Mouse (Mus musculus) embryonic facial prominence, embryonic 11.5 days (tissue): ENCODE measurements around the gene Skap1. TPM values are rescaled to one million over a fixed set of nuclear protein-coding genes. Genes with fewer than 3 reads are reported as not detected.

ENCODE experiments used
- ATAC-seq: fragments of 200-750 bp; cut with Nextera tagmentation; replicated peaks from 2 replicates; pipeline ENCODE4 v1.8.0; 2017; ENCODE audit warnings: low read depth; ENCODE audit not compliant: insufficient number of reproducible peaks, low FRiP score, low TSS enrichment
- DNase-seq: peaks from one replicate; pipeline ENCODE4 v3.0.0-alpha.2; 2015; ENCODE audit warnings: low spot score
- H3K27ac ChIP-seq: fragments of 300-500 bp; sonication (generic); replicated peaks from 2 replicates; pipeline ENCODE4 v1.5.1; 2014; ENCODE audit warnings: mild to moderate bottlenecking, low read depth, low read length, control low read depth
- H3K27me3 ChIP-seq: fragments of 300-500 bp; sonication (generic); 2 replicates; pipeline ENCODE4 v1.6.1; 2014; ENCODE audit warnings: mild to moderate bottlenecking, low read length, moderate library complexity, mixed read lengths; ENCODE audit not compliant: control insufficient read depth, insufficient read depth
- H3K36me3 ChIP-seq: fragments of 300-500 bp; sonication (generic); replicated peaks from 2 replicates; pipeline ENCODE4 v1.6.1; 2014; ENCODE audit warnings: low read depth, mild to moderate bottlenecking, low read length, moderate library complexity, mixed read lengths; ENCODE audit not compliant: control insufficient read depth, insufficient read depth
- H3K4me1 ChIP-seq: fragments of 300-500 bp; sonication (generic); 2 replicates; pipeline ENCODE4 v1.6.1; 2014; ENCODE audit warnings: low read length, mixed read lengths; ENCODE audit not compliant: control insufficient read depth, insufficient read depth
- H3K4me2 ChIP-seq: fragments of 300-500 bp; sonication (generic); 2 replicates; pipeline ENCODE4 v1.6.1; 2014; ENCODE audit warnings: low read depth, mild to moderate bottlenecking, control low read depth, low read length, moderate library complexity
- H3K4me3 ChIP-seq: fragments of 300-500 bp; sonication (generic); 2 replicates; pipeline ENCODE4 v1.5.1; 2014; ENCODE audit warnings: low read depth, low read length, control low read depth
- H3K9ac ChIP-seq: fragments of 300-500 bp; sonication (generic); replicated peaks from 2 replicates; pipeline ENCODE4 v1.6.1; 2014; ENCODE audit warnings: mild to moderate bottlenecking, control low read depth, low read length
- H3K9me3 ChIP-seq: fragments of 300-500 bp; sonication (generic); replicated peaks from 2 replicates; pipeline ENCODE4 v1.6.1; 2016; ENCODE audit warnings: mild to moderate bottlenecking, low read length, inconsistent platforms, mixed read lengths; ENCODE audit not compliant: control insufficient read depth
- WGBS: fragments of 180-500 bp; shearing (Covaris S2); extraction: QIAGEN DNeasy Blood & Tissue Kit; methylation state at CpG from one replicate; pipeline ENCODE4 v1.1.7; 2014; 5-methylcytosine and 5-hydroxymethylcytosine counted together
- polyA plus RNA-seq: library from polyadenylated mRNA; unstranded; fragments of >200 nt; fragmentation: Nextera tagmentation; extraction: Ambion mirVana; gene quantifications from 2 replicates; pipeline ENCODE4 v1.2.1, GENCODE M21; 2014

The Skap1 gene
- polyA plus RNA-seq, 1 experiment from 2014 or later, result 0.43 TPM

DNA sequence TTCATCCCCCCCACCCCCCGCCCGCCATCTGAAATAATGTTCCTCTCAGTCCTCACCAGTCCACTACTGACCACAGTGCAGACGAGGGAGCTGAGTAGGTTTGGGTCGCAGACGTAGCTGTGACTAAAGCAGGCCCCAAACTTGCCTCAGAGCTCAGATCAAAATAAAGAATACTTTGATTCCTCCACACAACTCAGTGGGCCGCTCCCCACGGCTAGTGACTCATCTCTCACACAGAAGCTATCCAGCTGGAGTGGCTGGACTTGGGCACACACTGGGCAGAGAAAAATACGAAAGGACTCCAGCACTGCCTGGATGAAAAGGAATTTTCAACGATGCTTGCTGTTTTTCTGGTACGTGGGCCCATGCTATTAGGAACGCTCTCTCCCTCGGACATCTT is 302.2 kb downstream of the Skap1 start:
- no peak overlapping the region for H3K9ac ChIP-seq
- no peak for ATAC-seq
- no peak for DNase-seq
- H3K4me2 ChIP-seq, result no peak overlapping the region
- WGBS, result 83% methylated on average over 12 of the region's 12 CpGs
- no peaks in the 10 kb centered on the region for H3K4me1 ChIP-seq
- no peak overlapping the region for H3K27ac ChIP-seq
- no peaks in the 10 kb centered on the region; the same call in 1 of the 2 replicates for H3K36me3 ChIP-seq
- H3K27me3 ChIP-seq, result no peaks in the 10 kb centered on the region
- H3K9me3 ChIP-seq, result no peaks in the 10 kb centered on the region
- no peak overlapping the region for H3K4me3 ChIP-seq

DNA sequence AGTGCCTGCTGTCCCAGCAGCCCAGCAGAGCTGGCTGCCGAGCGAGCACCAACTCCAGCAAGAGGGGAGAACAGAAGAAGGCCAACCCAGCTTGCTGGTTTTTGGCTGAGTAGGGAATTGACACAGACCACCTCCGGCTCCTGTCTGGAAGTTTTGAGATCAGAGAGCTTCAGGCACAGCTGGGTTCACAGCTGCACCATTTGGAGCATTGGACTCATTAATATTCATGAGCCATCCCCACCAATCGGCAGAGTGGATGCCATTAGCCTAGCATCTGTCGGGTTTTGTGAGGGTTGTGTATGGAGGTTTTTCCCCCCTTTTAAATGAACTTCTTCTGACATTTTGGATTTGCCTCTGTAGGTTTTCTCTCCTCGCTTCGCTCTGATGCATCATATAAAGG is 302.7 kb downstream of the Skap1 start:
- no peaks in the 10 kb centered on the region for H3K27me3 ChIP-seq
- H3K9ac ChIP-seq, result no peak overlapping the region
- DNase-seq, result peak; percentile 26
- H3K27ac ChIP-seq, result no peak overlapping the region
- no peaks in the 10 kb centered on the region for H3K4me1 ChIP-seq
- H3K4me2 ChIP-seq, result no peak overlapping the region
- no peaks in the 10 kb centered on the region for H3K9me3 ChIP-seq
- no peak for ATAC-seq
- H3K36me3 ChIP-seq, result no peaks in the 10 kb centered on the region; the same call in 1 of the 2 replicates
- no peak overlapping the region for H3K4me3 ChIP-seq
- 50% methylated on average over 7 of the region's 7 CpGs for WGBS

DNA sequence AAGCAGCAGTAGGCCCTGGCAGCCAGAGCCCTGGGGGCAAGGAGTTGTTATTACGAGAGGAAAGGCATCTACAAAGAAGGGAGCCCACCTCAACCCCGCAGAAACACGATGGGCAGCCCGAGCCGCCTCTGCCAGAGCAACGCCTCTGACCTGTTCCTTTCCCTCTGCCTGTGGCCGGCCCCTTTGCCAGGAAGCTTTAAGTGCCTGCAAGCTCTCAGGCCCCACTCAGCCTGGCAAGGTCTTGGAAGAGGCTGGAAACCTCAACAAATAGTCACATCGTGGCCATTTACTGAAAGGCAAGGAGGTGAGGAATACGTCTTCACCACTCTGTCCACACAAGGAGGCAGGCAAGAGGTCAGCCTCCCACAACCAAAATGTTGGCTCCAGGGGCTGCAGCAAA is 303.8 kb downstream of the Skap1 start:
- H3K36me3 ChIP-seq, result no peaks in the 10 kb centered on the region; the same call in 1 of the 2 replicates
- no peaks in the 10 kb centered on the region for H3K9me3 ChIP-seq
- no peak overlapping the region for H3K27ac ChIP-seq
- no peak overlapping the region for H3K9ac ChIP-seq
- ATAC-seq (no peak), DNase-seq (no peak)
- no peaks in the 10 kb centered on the region for H3K4me1 ChIP-seq
- no peak overlapping the region for H3K4me2 ChIP-seq
- no peak overlapping the region for H3K4me3 ChIP-seq
- no peaks in the 10 kb centered on the region for H3K27me3 ChIP-seq
- 61% methylated on average over 9 of the region's 9 CpGs for WGBS

DNA sequence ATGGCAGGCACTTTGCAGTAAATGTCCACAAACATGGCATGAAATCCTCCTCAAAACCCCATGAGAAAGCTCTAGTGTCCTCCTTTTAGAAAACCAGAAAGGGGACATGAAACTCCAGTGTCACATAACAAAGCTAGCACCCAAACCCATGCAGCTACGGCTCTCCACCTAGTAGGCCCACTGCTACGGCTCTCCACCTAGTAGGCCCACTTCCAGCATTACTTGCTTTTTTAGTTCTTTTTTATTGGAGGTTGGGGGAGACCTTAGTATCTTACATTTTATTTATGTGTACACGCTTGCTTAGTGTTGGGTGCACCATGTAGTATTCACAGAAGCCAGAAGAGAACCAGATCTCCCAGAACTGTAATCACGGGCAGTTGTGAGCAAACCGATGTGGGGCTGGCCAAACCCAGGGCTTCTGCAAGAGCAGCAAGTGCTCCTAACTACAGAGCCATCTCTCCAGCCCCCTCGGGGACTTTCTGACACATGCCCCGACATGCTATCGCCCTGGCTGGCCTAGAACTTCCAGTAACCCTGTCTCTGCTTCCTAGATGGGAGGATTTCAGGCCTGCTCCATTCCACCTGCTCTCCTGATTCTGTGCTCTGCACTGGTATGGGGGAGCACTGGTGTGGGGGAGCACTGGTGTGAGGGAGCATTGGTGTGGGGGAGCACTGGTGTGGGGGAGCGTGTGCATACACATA is 307.0 kb downstream of the Skap1 start:
- DNase-seq (no peak), ATAC-seq (no peak)
- H3K4me2 ChIP-seq, result no peak overlapping the region
- H3K27ac ChIP-seq, result no peak overlapping the region
- no peaks in the 10 kb centered on the region for H3K27me3 ChIP-seq
- H3K9ac ChIP-seq, result no peak overlapping the region
- no peaks in the 10 kb centered on the region for H3K36me3 ChIP-seq
- H3K9me3 ChIP-seq, result no peaks in the 10 kb centered on the region
- H3K4me3 ChIP-seq, result no peak overlapping the region
- 96% methylated on average over 9 of the region's 9 CpGs for WGBS
- peaks cover 3% of the 10 kb centered on the region for H3K4me1 ChIP-seq

DNA sequence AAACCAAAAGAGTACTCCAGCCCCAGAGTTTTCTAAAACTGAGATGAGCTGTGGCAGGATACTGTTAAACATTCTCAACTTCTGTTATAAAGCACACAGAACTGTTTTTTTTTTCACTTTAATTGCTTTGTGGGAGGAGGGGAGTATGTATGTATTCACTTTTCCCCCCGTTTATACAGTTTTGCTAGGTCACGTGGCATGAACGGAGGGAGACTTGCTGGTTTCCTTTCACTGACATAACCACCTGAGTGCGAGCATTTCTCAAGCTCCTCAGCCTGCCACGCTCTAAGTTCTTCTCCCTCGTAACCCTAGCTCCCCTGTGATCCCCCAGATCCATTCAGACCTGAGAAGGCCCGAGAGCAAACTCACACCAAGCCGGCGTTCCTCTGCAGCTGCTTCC is 308.0 kb downstream of the Skap1 start:
- DNase-seq (no peak), ATAC-seq (no peak)
- no peak overlapping the region for H3K9ac ChIP-seq
- H3K36me3 ChIP-seq, result no peaks in the 10 kb centered on the region
- H3K4me1 ChIP-seq, result peaks cover 5% of the 10 kb centered on the region
- H3K4me2 ChIP-seq, result no peak overlapping the region
- no peak overlapping the region for H3K4me3 ChIP-seq
- no peaks in the 10 kb centered on the region for H3K27me3 ChIP-seq
- H3K9me3 ChIP-seq, result no peaks in the 10 kb centered on the region
- 91% methylated on average over 9 of the region's 9 CpGs for WGBS
- no peak overlapping the region for H3K27ac ChIP-seq

DNA sequence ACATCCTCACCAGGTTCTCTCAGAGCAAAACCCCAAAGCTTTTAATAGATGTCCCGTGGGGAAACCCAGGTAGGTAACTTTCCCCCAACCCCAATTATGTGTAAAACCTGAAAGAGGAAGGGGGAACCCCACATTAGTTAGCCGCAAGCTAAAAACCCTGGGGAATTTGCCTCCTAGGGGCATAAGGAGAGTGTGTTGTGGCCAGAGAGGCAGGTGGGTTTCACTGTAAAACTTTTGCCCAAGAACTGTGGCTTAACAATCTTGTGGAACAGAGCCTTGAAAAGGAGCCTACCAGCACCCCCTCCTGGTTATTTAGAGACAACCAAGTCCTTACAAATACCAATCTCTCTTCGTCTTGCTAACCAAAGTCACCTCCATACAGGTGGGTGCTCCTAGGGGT is 310.1 kb downstream of the Skap1 start:
- H3K4me1 ChIP-seq, result peaks cover 5% of the 10 kb centered on the region
- 86% methylated on average over 3 of the region's 3 CpGs for WGBS
- DNase-seq (no peak), ATAC-seq (no peak)
- no peak overlapping the region for H3K4me2 ChIP-seq
- H3K4me3 ChIP-seq, result no peak overlapping the region
- no peaks in the 10 kb centered on the region for H3K36me3 ChIP-seq
- no peak overlapping the region for H3K9ac ChIP-seq
- H3K9me3 ChIP-seq, result no peaks in the 10 kb centered on the region
- no peaks in the 10 kb centered on the region for H3K27me3 ChIP-seq
- H3K27ac ChIP-seq, result no peak overlapping the region

DNA sequence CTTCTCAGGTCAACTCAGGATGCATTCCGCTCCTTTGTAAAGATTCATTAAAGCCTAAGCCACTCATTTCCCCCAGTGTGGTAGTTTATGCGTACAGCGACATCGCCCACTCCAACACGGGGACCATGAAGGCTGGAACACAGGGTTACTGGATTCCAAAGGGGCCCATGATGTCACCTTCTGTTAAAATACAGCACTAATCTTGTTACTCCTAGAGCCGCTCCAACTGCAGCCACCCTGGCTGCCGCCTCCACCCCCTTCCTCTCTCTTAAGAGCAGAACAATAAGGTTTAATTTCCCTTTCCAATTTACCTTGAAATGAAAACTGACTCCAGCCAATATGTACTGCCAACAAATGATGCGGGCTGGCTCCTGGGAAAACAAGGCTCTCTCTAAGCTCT is 310.7 kb downstream of the Skap1 start:
- peaks cover 5% of the 10 kb centered on the region for H3K4me1 ChIP-seq
- ATAC-seq (no peak), DNase-seq (no peak)
- no peak overlapping the region for H3K4me2 ChIP-seq
- H3K9me3 ChIP-seq, result no peaks in the 10 kb centered on the region
- H3K36me3 ChIP-seq, result no peaks in the 10 kb centered on the region
- WGBS, result 86% methylated on average over 8 of the region's 8 CpGs
- no peak overlapping the region for H3K27ac ChIP-seq
- no peak overlapping the region for H3K9ac ChIP-seq
- H3K4me3 ChIP-seq, result no peak overlapping the region
- no peaks in the 10 kb centered on the region for H3K27me3 ChIP-seq

DNA sequence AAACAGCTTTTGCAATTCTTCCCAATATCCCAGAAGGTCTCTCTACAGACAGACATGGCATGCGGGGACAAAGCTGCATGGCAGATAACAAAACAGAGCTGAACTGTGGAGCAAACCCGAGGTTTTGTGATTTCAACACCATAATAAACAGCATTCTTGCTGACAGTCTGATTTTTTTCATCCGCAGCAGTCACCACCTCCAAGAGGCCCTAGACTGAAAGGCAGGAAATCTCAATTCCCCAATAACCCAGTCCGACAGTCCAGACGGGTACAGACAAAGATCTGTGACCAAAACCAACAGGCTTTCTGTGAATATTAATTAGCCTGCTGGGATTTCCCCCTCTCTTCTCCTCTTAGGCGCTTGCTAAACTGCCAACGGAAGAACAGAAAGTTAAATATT is 311.3 kb downstream of the Skap1 start:
- no peak overlapping the region for H3K4me3 ChIP-seq
- no peaks in the 10 kb centered on the region for H3K27me3 ChIP-seq
- DNase-seq, result no peak
- no peak overlapping the region for H3K9ac ChIP-seq
- no peaks in the 10 kb centered on the region for H3K9me3 ChIP-seq
- H3K27ac ChIP-seq, result no peak overlapping the region
- no peak for ATAC-seq
- peaks cover 5% of the 10 kb centered on the region for H3K4me1 ChIP-seq
- no peak overlapping the region for H3K4me2 ChIP-seq
- 82% methylated on average over 7 of the region's 7 CpGs for WGBS
- no peaks in the 10 kb centered on the region for H3K36me3 ChIP-seq
